Mouse (Mus musculus): Measurements from ENCODE around the gene Arhgap5. TPM values are rescaled to one million over a fixed set of nuclear protein-coding genes. Genes with fewer than 3 reads are reported as not detected.
A peak's percentile ranks its signal among the peaks of the same experiment; 100 is the strongest.

The Arhgap5 gene
- polyA plus RNA-seq (2012; rRNA removed) (23.7 and 27.1 TPM in 2 replicates), polyA plus RNA-seq (2014; fragmentation: Nextera tagmentation; extraction: Ambion mirVana) (56.8 and 58.4 TPM in 2 replicates)

DNA sequence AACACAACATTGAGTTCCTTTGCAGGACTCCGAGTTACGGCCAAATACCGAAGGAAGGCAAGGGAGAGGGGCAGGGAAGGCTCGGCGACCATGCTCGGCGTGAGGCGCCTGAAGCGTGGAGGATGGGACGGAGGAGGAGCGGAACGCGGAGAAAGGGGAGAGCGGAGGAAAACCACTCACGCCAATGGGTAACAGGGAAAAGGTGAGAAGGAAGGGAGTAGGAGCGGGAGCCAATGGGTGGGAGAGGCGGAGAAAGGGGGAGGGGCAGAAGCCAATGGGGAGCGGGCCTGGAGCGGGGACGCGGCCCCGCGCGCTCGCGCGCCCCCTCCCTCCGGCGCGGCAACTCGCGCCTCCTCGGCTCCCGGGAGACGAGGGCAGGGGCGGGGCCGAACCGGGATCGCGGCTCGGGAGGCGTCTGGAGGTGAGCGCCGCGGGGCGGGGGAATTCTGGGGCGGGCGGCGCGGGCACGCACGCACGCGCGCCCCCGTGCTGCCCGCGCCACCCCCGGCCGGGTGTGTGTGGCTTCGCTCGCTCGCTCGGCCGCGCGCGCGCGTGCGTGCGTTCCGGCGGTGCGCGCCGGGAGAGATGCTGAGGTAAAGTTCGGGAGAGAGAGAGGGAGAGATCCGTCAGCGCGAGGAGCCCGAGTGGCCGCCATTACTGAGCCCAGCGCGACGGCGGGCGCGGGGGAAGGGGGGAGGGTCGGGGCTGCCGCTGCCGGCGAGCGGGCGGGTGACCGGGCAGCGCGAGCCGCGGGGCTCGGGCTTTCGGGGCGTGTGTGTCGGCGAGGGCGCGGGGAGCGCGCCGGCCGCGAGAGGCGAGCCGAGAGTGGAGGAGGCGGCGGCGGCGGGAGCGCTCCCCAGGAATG lies at the start of gene Arhgap5:
Gene Arhgap5, plus strand, starts transcription at position 517 of the 865 bp plus-strand sequence.
- Histone ChIP-seq H3K4me2 (replicated peaks; ENCODE audit: low read depth, low read length, severe bottlenecking) (peak within 1 kb of the TSS; percentile 52), H3K27ac (replicated peaks; ENCODE audit: low read depth, low read length) (peak within 1 kb of the TSS; percentile 100), H3K27me3 (ENCODE audit: control insufficient read depth, insufficient read depth, low read length) (no peaks in the 10 kb centered on the region), H3K4me3 (replicated peaks; ENCODE audit: low read length) (peak within 1 kb of the TSS; percentile 97), H3K9me3 (ENCODE audit: control insufficient read depth, low read length) (no peaks in the 10 kb centered on the region), H3K4me1 (ENCODE audit: control insufficient read depth, insufficient read depth, low read length) (peaks cover 4% of the 10 kb centered on the region; the same call in 1 of the 2 replicates), H3K9ac (ENCODE audit: low read depth, low read length, severe bottlenecking) (peak within 1 kb of the TSS; percentile 99), H3K36me3 (ENCODE audit: control insufficient read depth, insufficient read depth, low read length) (no peaks in the 10 kb centered on the region)
- 5% methylated on average over 32 of the region's 119 CpGs for WGBS
- peak; percentile 99 for TF ChIP-seq POLR2A (IDR thresholded peaks at IDR 0.05; ENCODE audit: borderline replicate concordance, extremely low read depth, insufficient read depth, insufficient read length)
- peak; percentile 95 for DNase-seq (ENCODE audit: low spot score)
- peak; percentile 93 for ATAC-seq (ENCODE audit: low FRiP score, low read depth)

DNA sequence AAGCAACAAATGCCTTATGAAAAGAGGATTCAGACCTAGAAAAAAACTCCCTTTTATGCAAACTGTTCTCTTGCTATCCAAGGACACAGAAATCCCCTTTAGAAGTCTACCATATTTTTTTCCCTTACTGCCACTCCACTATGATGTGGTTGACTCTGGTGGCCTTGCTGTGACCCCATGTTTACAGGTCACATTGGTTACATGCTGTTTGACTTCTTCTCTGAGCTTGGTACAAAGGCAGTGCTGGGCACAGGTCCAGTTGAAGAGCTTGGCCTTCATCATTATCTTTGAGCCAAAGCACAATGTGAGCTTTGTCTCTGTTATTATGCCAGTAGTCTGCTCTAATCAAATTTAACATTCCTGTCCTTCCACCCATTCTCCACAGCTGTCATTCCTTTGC lies 39.2 kb upstream of the Arhgap5 start:
- H3K4me2 ChIP-seq (replicated peaks; ENCODE audit: low read depth, low read length, severe bottlenecking): no peak overlapping the region
- H3K27ac ChIP-seq (replicated peaks; ENCODE audit: low read depth, low read length): no peak overlapping the region
- ATAC-seq (ENCODE audit: low FRiP score, low read depth): no peak
- H3K4me1 ChIP-seq (ENCODE audit: control insufficient read depth, insufficient read depth, low read length): no peaks in the 10 kb centered on the region
- H3K9me3 ChIP-seq (ENCODE audit: control insufficient read depth, low read length): no peaks in the 10 kb centered on the region
- no peak overlapping the region for H3K4me3 ChIP-seq (replicated peaks; ENCODE audit: low read length)
- DNase-seq (ENCODE audit: low spot score): no peak
- no peaks in the 10 kb centered on the region for H3K27me3 ChIP-seq (ENCODE audit: control insufficient read depth, insufficient read depth, low read length)
- no peak for TF ChIP-seq POLR2A (IDR thresholded peaks at IDR 0.05; ENCODE audit: borderline replicate concordance, extremely low read depth, insufficient read depth, insufficient read length)
- no peaks in the 10 kb centered on the region for H3K36me3 ChIP-seq (ENCODE audit: control insufficient read depth, insufficient read depth, low read length)
- H3K9ac ChIP-seq (ENCODE audit: low read depth, low read length, severe bottlenecking): no peak overlapping the region

DNA sequence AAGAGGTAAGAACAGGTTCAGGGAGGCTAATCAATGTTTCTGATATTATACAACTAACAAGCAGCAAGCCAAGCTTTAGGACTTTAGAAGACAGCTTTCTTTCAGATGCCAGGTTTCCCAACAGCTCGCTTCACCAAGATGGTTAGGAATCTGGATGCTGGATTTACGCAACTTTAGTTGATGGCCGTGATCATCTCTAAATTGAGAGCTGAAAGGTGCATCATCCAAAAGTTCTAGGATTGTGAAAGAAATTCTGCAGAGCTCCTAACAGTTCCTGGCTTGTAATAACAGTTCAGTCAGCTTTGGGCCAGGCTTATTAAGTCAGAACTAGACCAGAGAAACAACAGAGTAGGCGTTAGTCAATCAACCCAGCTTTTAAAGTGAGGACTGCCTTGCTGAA lies 32.2 kb upstream of the Arhgap5 start:
- 72% methylated on average over 4 of the region's 4 CpGs for WGBS
- no peak for TF ChIP-seq POLR2A (IDR thresholded peaks at IDR 0.05; ENCODE audit: borderline replicate concordance, extremely low read depth, insufficient read depth, insufficient read length)
- no peak for ATAC-seq (ENCODE audit: low FRiP score, low read depth)

GRCm38 (mm10) chr12:52473988-52474968 lies 29.5 kb upstream of the Arhgap5 start:
- H3K36me3 ChIP-seq (ENCODE audit: control insufficient read depth, insufficient read depth, low read length): no peaks in the 10 kb centered on the region
- H3K27me3 ChIP-seq (ENCODE audit: control insufficient read depth, insufficient read depth, low read length): no peaks in the 10 kb centered on the region
- no peak for TF ChIP-seq POLR2A (IDR thresholded peaks at IDR 0.05; ENCODE audit: borderline replicate concordance, extremely low read depth, insufficient read depth, insufficient read length)
- WGBS: 73% methylated on average over 18 of the region's 18 CpGs
- no peak overlapping the region for H3K9ac ChIP-seq (ENCODE audit: low read depth, low read length, severe bottlenecking)
- H3K4me3 ChIP-seq (replicated peaks; ENCODE audit: low read length): no peak overlapping the region
- H3K4me1 ChIP-seq (ENCODE audit: control insufficient read depth, insufficient read depth, low read length): no peaks in the 10 kb centered on the region
- no peak overlapping the region for H3K4me2 ChIP-seq (replicated peaks; ENCODE audit: low read depth, low read length, severe bottlenecking)
- ATAC-seq (ENCODE audit: low FRiP score, low read depth): no peak
- no peaks in the 10 kb centered on the region for H3K9me3 ChIP-seq (ENCODE audit: control insufficient read depth, low read length)
- DNase-seq (ENCODE audit: low spot score): no peak
- no peak overlapping the region for H3K27ac ChIP-seq (replicated peaks; ENCODE audit: low read depth, low read length)

More for the DNA sequence above, 32.2 kb upstream of the Arhgap5 start:
- H3K4me1 ChIP-seq (ENCODE audit: control insufficient read depth, insufficient read depth, low read length): no peaks in the 10 kb centered on the region
- no peak overlapping the region for H3K9ac ChIP-seq (ENCODE audit: low read depth, low read length, severe bottlenecking)
- H3K4me2 ChIP-seq (replicated peaks; ENCODE audit: low read depth, low read length, severe bottlenecking): no peak overlapping the region
- no peaks in the 10 kb centered on the region for H3K27me3 ChIP-seq (ENCODE audit: control insufficient read depth, insufficient read depth, low read length)
- DNase-seq (ENCODE audit: low spot score): no peak
- H3K36me3 ChIP-seq (ENCODE audit: control insufficient read depth, insufficient read depth, low read length): no peaks in the 10 kb centered on the region
- no peak overlapping the region for H3K4me3 ChIP-seq (replicated peaks; ENCODE audit: low read length)
- no peaks in the 10 kb centered on the region for H3K9me3 ChIP-seq (ENCODE audit: control insufficient read depth, low read length)
- H3K27ac ChIP-seq (replicated peaks; ENCODE audit: low read depth, low read length): no peak overlapping the region

- no peak overlapping the region for H3K4me3 ChIP-seq (replicated peaks; ENCODE audit: low read length)
- H3K9ac ChIP-seq (ENCODE audit: low read depth, low read length, severe bottlenecking): no peak overlapping the region
- H3K9me3 ChIP-seq (ENCODE audit: control insufficient read depth, low read length): no peaks in the 10 kb centered on the region
- no peak for TF ChIP-seq POLR2A (IDR thresholded peaks at IDR 0.05; ENCODE audit: borderline replicate concordance, extremely low read depth, insufficient read depth, insufficient read length)
- no peaks in the 10 kb centered on the region for H3K4me1 ChIP-seq (ENCODE audit: control insufficient read depth, insufficient read depth, low read length)
- DNase-seq (ENCODE audit: low spot score): no peak
- no peaks in the 10 kb centered on the region for H3K36me3 ChIP-seq (ENCODE audit: control insufficient read depth, insufficient read depth, low read length)
- no peaks in the 10 kb centered on the region for H3K27me3 ChIP-seq (ENCODE audit: control insufficient read depth, insufficient read depth, low read length)
- H3K27ac ChIP-seq (replicated peaks; ENCODE audit: low read depth, low read length): no peak overlapping the region
- WGBS: 37% methylated on average over 6 of the region's 6 CpGs
- no peak for ATAC-seq (ENCODE audit: low FRiP score, low read depth)
- H3K4me2 ChIP-seq (replicated peaks; ENCODE audit: low read depth, low read length, severe bottlenecking): no peak overlapping the region
These were observed 27.7 kb upstream of the Arhgap5 start for GRCm38 (mm10) chr12:52476036-52476435.
